Mouse (Mus musculus) limb, embryonic 12.5 days (tissue): ENCODE data around the gene Eva1c. TPM values are rescaled to one million over a fixed set of nuclear protein-coding genes. Genes with fewer than 3 reads are reported as not detected.

Experiments used
- ATAC-seq: fragments of 200-750 bp; cut with Nextera tagmentation; 2 replicates; pipeline ENCODE4 v1.8.0; 2017; ENCODE audit warnings: low read depth, moderate TSS enrichment; ENCODE audit not compliant: insufficient number of reproducible peaks, insufficient read depth, low FRiP score, low TSS enrichment
- H3K27ac ChIP-seq: fragments of 300-500 bp; sonication (generic); 2 replicates; pipeline ENCODE4 v1.5.1; 2016; ENCODE audit warnings: mild to moderate bottlenecking, moderate library complexity
- H3K27me3 ChIP-seq: fragments of 300-500 bp; sonication (generic); 2 replicates; pipeline ENCODE4 v1.6.1; 2016; ENCODE audit warnings: mild to moderate bottlenecking, moderate library complexity
- H3K36me3 ChIP-seq: fragments of 300-500 bp; sonication (generic); 2 replicates; pipeline ENCODE4 v1.6.1; 2016; ENCODE audit warnings: mild to moderate bottlenecking, moderate library complexity
- H3K4me1 ChIP-seq: fragments of 300-500 bp; sonication (generic); replicated peaks from 2 replicates; pipeline ENCODE4 v1.6.1; 2016
- H3K4me2 ChIP-seq: fragments of 300-500 bp; sonication (generic); 2 replicates; pipeline ENCODE4 v1.6.1; 2016; ENCODE audit warnings: mild to moderate bottlenecking, moderate library complexity
- H3K4me3 ChIP-seq: fragments of 300-500 bp; sonication (generic); replicated peaks from 2 replicates; pipeline ENCODE4 v1.5.1; 2016; ENCODE audit warnings: mild to moderate bottlenecking
- H3K9ac ChIP-seq: fragments of 300-500 bp; sonication (generic); replicated peaks from 2 replicates; pipeline ENCODE4 v1.6.1; 2016; ENCODE audit warnings: mild to moderate bottlenecking, moderate library complexity
- H3K9me3 ChIP-seq: fragments of 300-500 bp; sonication (generic); 2 replicates; pipeline ENCODE4 v1.6.1; 2016; ENCODE audit warnings: mild to moderate bottlenecking, moderate library complexity
- WGBS: fragments of 180-500 bp; shearing (Covaris S2); methylation state at CpG from one replicate; pipeline ENCODE4 v1.1.7; 2016; 5-methylcytosine and 5-hydroxymethylcytosine counted together
- polyA plus RNA-seq: library from polyadenylated mRNA; unstranded; fragments of >200 nt; fragmentation: Nextera tagmentation; extraction: Ambion mirVana; gene quantifications from 2 replicates; pipeline ENCODE4 v1.2.1, GENCODE M21; 2016

The Eva1c gene
- polyA plus RNA-seq, 1 experiment from 2014 or later: 2.2 TPM

DNA sequence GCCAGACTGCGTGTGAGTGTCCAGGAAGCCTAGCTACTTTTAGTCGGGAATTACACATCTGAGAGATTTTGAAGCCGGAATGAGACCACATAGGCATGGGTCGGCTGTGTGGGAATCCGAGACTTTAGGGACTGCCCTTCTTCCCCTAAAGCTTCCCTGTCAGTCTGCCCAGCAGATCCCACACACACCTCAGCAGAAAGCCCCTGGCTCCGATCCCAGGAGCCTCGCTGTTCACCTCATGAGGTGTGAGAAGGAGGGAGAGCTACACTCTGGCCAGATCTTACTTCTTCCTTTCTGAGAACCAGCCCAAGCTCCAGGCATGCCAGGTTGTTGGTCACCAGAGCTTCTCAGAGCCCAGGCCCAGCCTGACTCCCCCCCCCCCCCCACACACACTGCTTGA is 38.2 kb downstream of the Eva1c start:
- Histone ChIP-seq H3K9me3 (no peaks in the 10 kb centered on the region), H3K36me3 (no peaks in the 10 kb centered on the region), H3K27ac (0 out of 2 replicates have a peak overlapping the region, but pooled peaks have one; percentile 56), H3K9ac (no peak overlapping the region), H3K4me3 (no peak overlapping the region), H3K4me1 (peaks cover 41% of the 10 kb centered on the region), H3K4me2 (no peak overlapping the region), H3K27me3 (no peaks in the 10 kb centered on the region)
- ATAC-seq: no peak
- 61% methylated on average over 7 of the region's 7 CpGs for WGBS

DNA sequence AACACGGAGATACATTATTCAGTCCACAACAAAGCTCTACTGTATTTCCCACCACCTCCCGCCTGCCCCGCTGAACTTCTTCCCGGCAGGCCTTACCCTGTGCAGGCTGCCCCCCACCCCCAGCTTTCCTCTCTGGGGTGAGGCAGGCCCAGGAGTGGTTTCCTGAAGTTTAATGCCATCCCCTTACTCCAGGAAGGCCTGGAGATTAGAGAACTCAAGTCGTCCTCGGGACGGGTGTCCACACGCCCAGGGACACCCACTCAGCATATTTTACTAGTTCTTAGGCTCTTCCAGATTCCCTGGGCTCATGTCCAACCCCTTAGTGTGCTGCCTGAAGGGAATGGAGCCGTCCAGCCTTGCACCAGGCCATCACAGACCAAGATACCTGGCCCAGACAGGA is 39.1 kb downstream of the Eva1c start:
- no peak for ATAC-seq
- H3K4me1 ChIP-seq: peaks cover 41% of the 10 kb centered on the region
- peak overlapping the region; percentile 56 for H3K27ac ChIP-seq
- H3K4me2 ChIP-seq: no peak overlapping the region
- no peaks in the 10 kb centered on the region for H3K36me3 ChIP-seq
- H3K9me3 ChIP-seq: no peaks in the 10 kb centered on the region
- WGBS: 49% methylated on average over 9 of the region's 9 CpGs
- H3K9ac ChIP-seq: no peak overlapping the region; the same call in 1 of the 2 replicates
- H3K4me3 ChIP-seq: no peak overlapping the region
- H3K27me3 ChIP-seq: no peaks in the 10 kb centered on the region

DNA sequence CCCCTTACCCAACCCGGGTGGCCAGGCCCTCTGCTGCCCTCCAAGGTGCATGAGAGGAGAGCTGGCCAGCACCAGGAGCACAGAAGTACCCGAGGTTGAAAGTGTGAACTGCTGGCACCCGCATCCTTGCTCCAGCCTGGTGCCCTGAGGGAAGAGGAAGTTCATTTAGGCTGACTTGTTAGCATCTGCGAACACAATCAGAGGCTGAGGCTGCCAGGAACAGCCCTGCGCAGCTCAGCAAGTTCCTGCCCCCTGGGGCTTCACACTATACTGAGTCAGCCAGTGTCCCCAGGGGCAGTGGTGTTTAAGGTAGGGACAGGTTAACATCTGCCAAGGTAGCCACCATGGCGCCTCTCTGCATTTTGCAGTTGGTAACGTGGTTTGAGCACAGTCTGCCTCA is 41.6 kb downstream of the Eva1c start:
- Histone ChIP-seq H3K4me2 (no peak overlapping the region), H3K27ac (no peak overlapping the region), H3K4me3 (no peak overlapping the region), H3K36me3 (no peaks in the 10 kb centered on the region), H3K27me3 (no peaks in the 10 kb centered on the region), H3K9me3 (no peaks in the 10 kb centered on the region), H3K4me1 (peaks cover 53% of the 10 kb centered on the region), H3K9ac (no peak overlapping the region)
- WGBS: 9% methylated on average over 7 of the region's 7 CpGs
- ATAC-seq: no peak

DNA sequence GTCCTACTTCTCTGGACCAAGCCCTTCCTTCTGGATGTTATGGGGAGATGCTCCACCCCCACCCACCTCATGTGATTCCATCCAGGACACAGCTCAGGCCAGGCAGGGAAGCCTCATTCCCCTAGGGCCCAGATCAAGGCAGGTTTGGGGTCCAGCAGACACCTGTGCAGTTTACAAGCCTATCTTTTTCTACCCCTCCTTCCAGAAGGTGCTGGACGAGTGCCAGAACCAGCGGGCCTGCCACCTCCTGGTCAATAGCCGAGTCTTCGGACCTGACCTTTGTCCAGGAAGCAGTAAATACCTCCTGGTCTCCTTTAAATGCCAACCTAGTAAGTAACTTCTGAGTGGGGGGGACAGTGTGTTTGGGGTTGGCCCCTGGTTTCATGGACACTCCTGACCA is 42.8 kb downstream of the Eva1c start:
- Histone ChIP-seq H3K9me3 (no peaks in the 10 kb centered on the region), H3K4me2 (no peak overlapping the region), H3K9ac (no peak overlapping the region), H3K36me3 (no peaks in the 10 kb centered on the region), H3K27ac (no peak overlapping the region), H3K4me1 (peaks cover 49% of the 10 kb centered on the region), H3K4me3 (no peak overlapping the region), H3K27me3 (no peaks in the 10 kb centered on the region)
- ATAC-seq: no peak
- WGBS: 44% methylated on average over 4 of the region's 4 CpGs

DNA sequence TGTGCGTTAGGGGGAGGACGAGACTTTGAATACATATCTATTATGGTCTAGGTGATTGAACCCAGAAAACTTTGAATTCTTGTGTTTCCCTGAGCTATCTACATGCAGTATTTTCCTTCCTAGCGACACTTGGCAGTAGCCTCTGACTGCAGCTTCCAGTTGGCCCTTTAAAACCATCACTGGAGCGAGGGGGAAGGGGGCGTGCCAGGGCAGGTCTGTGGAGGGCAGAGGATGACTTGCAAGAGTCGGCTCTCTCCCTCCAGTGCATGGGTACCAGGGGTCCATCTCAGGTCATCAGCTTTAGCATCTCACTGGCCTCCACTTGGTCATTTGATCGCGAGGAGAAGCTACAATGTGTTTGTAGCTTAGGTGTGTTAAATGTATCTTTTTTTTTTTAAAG is 46.4 kb downstream of the Eva1c start:
- no peak overlapping the region for H3K9ac ChIP-seq
- no peaks in the 10 kb centered on the region for H3K27me3 ChIP-seq
- H3K9me3 ChIP-seq: no peaks in the 10 kb centered on the region
- H3K4me2 ChIP-seq: no peak overlapping the region
- 62% methylated on average over 8 of the region's 8 CpGs for whole genome bisulfite sequencing
- no peak for ATAC-seq
- no peak overlapping the region for H3K27ac ChIP-seq
- no peaks in the 10 kb centered on the region for H3K36me3 ChIP-seq
- H3K4me3 ChIP-seq: no peak overlapping the region
- H3K4me1 ChIP-seq: peaks cover 23% of the 10 kb centered on the region

DNA sequence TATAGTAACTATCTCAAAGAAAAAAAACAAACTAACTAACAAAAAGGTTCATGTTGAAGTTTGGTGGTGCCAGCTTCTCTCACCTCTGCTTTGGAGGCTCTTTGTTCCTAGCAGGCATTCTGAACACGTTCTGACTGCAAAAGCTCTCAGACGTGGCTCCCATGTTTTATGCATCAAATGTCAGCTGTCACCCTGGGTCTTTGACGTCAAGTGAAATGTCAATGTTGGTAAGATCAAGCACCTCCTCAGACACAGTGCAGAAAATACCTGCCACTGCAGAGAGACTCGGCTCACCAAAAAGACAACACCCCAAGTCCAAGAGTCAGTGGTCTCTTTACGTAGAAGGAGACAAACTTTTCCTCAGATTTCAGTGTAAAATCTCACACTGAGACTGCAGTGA is 48.0 kb downstream of the Eva1c start:
- no peak for ATAC-seq
- WGBS: 67% methylated on average over 5 of the region's 5 CpGs

DNA sequence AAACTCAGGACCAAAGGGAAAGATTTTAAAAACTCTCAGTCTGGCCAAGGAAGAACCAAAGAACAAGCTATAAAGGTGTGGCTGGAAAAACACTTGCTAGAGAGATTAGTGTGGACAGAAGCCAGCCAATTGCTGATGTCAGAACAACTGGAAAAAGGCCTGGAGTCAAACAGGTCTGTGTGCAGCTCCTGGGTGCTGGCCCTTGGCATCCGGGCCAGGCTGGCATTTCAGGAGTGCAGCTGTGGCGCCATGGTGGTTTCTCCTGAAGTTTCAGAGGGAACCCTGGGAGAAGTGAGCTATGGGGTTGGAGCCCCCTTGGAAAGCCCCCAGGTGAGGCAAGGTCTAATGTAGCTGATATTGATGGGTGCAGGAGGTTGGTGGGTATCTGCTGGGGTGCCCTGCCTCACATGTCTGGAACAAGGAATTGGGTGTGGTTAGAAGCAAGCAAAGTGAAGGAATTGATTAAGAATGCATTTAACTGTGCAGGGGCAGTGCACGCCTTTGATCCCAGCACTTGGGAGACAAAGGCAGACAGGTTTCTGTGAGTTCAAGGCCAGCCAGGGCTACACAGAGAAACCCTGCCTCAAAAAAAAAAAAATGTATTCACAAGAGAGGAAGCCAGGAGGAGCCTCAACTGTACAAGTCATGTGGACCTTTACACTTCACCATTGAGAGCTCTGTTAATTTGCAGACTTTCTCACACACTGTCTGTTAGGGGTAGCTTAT is 51.8 kb downstream of the Eva1c start:
- Histone ChIP-seq H3K4me3 (no peak overlapping the region), H3K36me3 (no peaks in the 10 kb centered on the region), H3K9ac (no peak overlapping the region), H3K9me3 (no peaks in the 10 kb centered on the region), H3K27me3 (no peaks in the 10 kb centered on the region), H3K27ac (no peak overlapping the region), H3K4me1 (peaks cover 15% of the 10 kb centered on the region), H3K4me2 (no peak overlapping the region)
- ATAC-seq: no peak
- 85% methylated on average over 3 of the region's 3 CpGs for WGBS

More for the DNA sequence above, 48.0 kb downstream of the Eva1c start:
- Histone ChIP-seq H3K4me3 (no peak overlapping the region), H3K9me3 (no peaks in the 10 kb centered on the region), H3K4me2 (no peak overlapping the region), H3K4me1 (peaks cover 12% of the 10 kb centered on the region), H3K27me3 (no peaks in the 10 kb centered on the region), H3K36me3 (no peaks in the 10 kb centered on the region), H3K9ac (no peak overlapping the region), H3K27ac (no peak overlapping the region)

DNA sequence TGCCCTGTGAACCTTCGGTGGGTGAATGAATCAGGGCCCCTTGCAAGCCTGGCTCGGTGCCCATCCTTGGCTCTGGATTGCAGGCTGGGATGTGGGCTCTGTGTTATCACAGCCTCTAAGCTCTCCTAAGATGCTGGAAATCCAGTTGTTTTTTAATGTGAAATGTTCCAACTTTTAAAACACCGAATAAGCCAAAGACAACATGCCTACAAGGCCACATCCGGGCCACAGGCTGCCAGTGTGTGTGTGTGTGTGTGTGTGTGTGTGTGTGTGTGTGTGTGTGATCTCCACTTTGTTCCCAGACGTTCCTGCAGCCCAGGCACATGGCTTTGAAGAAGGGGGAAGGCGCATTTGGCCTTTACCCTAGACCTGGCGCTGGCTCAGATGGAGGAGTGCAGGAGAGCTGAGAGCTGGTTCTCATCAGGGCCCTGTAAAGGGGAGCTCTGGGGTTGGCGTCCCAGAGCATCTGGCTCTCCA is 56.0 kb downstream of the Eva1c start:
- H3K27me3 ChIP-seq: no peaks in the 10 kb centered on the region
- no peaks in the 10 kb centered on the region for H3K36me3 ChIP-seq
- no peak overlapping the region for H3K9ac ChIP-seq
- peaks cover 22% of the 10 kb centered on the region for H3K4me1 ChIP-seq
- no peak overlapping the region for H3K4me3 ChIP-seq
- ATAC-seq: peak; percentile 81
- no peak overlapping the region for H3K4me2 ChIP-seq
- H3K27ac ChIP-seq: peak overlapping the region; percentile 66; the same call in 1 of the 2 replicates
- WGBS: 56% methylated on average over 8 of the region's 8 CpGs
- H3K9me3 ChIP-seq: no peaks in the 10 kb centered on the region

DNA sequence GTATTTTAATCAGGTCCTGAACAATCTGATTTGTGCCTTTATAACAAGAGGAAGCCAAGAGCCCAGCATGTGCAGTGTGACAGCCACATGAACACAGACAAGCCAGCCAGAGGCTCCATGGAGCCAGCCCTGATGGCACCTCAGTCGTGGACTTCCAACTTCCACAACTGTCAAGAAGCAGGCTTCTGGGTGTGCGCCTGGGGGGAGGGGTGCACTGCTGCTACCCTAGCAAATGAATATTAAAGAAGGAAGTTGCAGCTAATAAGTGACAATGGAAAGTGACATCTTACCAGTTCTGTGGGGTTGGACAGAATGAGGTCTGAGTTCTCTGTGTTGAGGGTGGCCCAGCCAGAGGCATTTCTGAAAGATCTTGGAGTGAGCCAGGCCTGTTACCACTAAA is 58.8 kb downstream of the Eva1c start:
- 73% methylated on average over 2 of the region's 2 CpGs for WGBS
- Histone ChIP-seq H3K27me3 (no peaks in the 10 kb centered on the region), H3K27ac (no peak overlapping the region), H3K36me3 (no peaks in the 10 kb centered on the region), H3K9ac (no peak overlapping the region), H3K4me1 (peaks cover 22% of the 10 kb centered on the region), H3K9me3 (0 out of 2 replicates have a peak, but pooled peaks cover 5% of the 10 kb centered on the region), H3K4me2 (no peak overlapping the region), H3K4me3 (no peak overlapping the region)
- ATAC-seq: no peak

DNA sequence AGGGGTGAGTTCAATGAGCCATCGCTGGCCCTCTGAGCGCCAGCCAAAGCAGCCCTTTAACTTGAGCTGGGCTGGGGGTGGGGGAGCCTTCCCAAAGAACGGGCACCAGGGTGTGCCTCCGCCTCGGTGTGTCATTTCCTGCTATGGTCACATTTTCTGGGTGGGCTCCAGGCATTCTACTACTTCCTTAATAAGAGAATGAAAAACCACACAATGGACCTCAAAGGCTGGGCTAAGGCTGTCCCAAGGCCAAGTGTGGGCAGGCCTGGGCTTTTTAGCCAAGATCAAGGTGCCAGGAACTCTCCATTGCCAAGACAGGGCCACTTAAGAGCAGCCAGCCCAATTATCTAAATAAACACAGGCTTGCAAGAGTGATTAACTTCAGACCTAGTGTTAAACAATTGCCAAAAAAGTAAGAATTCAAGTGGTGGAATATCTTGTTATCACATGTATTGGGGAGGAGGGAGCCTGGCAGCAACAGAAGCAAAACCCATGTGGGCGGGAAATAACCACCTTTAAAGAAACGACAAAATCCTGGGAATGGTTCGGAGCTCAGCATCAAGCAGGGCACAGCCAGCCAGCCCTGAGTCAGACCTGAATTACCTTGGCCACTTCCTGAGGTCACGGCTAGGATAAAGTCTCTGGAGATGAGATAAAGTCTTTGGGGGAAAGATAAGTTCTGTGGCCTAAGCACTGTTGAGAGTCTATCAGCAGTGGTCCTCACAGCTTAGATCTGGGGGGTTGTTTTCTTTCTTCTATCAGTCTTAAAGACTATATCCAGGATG is 59.5 kb downstream of the Eva1c start:
- H3K27me3 ChIP-seq: no peaks in the 10 kb centered on the region
- no peak for ATAC-seq
- H3K4me2 ChIP-seq: no peak overlapping the region
- H3K36me3 ChIP-seq: no peaks in the 10 kb centered on the region
- H3K9ac ChIP-seq: no peak overlapping the region
- 68% methylated on average over 9 of the region's 9 CpGs for WGBS
- peaks cover 22% of the 10 kb centered on the region for H3K4me1 ChIP-seq
- H3K9me3 ChIP-seq: 0 out of 2 replicates have a peak, but pooled peaks cover 5% of the 10 kb centered on the region
- no peak overlapping the region for H3K27ac ChIP-seq
- no peak overlapping the region for H3K4me3 ChIP-seq

DNA sequence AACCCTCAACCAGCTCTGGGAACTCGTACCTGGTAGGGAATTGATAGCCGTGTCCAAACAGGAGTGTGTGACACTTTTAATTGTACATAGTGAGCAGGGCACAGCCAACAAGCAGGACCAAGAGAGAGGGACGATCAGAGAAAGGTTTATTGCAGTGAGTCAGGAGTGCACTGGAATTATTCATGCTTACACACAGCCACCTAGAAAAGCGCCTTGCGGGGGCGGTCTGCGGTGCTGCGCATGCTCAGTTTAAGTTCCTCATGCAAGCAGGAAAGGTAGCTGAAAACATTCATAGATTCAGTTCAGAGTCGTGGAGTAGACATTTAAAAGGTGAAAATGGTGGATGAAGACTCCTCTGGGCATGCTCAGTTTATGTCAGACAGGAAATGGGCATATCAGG is 64.2 kb downstream of the Eva1c start:
- Histone ChIP-seq H3K4me1 (peaks cover 8% of the 10 kb centered on the region), H3K36me3 (no peaks in the 10 kb centered on the region), H3K27ac (no peak overlapping the region), H3K9ac (no peak overlapping the region), H3K4me3 (no peak overlapping the region), H3K27me3 (0 out of 2 replicates have a peak, but pooled peaks cover 7% of the 10 kb centered on the region), H3K4me2 (no peak overlapping the region), H3K9me3 (0 out of 2 replicates have a peak, but pooled peaks cover 5% of the 10 kb centered on the region)
- 79% methylated on average over 9 of the region's 9 CpGs for WGBS
- no peak for ATAC-seq
